Mouse (Mus musculus) testis, adult 2 months (tissue): ENCODE results near the gene Cnga3.

Experiments
- CTCF ChIP-seq: fragments of 200-500 bp; IDR thresholded peaks from 2 replicates; pipeline ENCODE4 v1.5.1; 2012; ENCODE audit warnings: low read depth, mild to moderate bottlenecking, inconsistent platforms, low read length, moderate library complexity; ENCODE audit not compliant: control insufficient read depth, insufficient read depth, insufficient replicate concordance
- POLR2A ChIP-seq: fragments of 200-500 bp; IDR thresholded peaks from 2 replicates; pipeline ENCODE4 v1.6.1; 2012; ENCODE audit warnings: low read depth, mild to moderate bottlenecking, inconsistent platforms, low read length, moderate library complexity; ENCODE audit not compliant: control insufficient read depth

DNA sequence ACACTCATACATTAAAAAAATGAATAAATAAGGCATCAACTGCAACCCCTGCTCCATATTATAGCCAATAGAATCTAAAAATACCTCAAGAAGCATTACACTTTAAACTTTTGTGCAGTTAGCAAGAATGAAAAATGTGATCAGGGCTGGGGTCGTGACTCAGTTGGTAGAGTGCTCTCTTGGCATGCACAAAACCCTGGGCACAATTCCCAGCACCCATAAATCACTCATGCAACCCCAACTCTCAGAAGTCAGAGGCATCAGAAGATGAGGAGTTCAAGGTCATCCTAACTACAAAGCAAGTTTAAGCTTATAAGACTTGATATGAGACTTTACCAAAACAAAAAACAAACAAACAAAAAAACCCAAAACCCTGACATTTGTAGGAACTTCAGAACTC, 73.5 kb downstream of the Cnga3 start:
- TF ChIP-seq CTCF (no peak), POLR2A (no peak)
